Mouse (Mus musculus): ENCODE measurements at regions not wholly inside any gene's neighbourhood (a gene's known extent, or its start where the extent isn't known, plus 50 kb on each side); places are given as distances from the start of the nearest gene placed in this dataset.

- no peak for DNase-seq
Observed at GRCm38 (mm10) chr12:32273474-32273873, 65.0 kb upstream of the Pik3cg start.

DNA sequence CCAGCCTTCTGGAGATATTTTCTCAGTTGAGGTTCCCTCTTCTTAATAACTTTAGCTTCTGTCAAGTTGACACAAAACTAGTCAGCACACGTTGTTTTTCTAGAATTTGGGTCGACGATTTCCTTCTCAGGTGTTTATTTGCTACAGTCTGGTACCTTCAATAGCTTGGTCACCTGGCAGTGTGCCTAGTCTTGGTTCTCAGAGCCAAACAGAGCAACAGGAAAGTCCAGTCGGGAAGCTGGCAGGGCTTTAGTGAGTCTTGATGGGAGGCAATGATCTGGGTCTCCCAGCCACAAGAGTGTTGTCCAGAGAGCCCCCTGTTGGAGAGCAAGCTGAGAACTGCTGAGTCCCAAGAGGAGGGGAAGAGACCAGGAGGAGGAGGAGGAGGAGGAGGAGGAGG is 71.4 kb upstream of the Pik3cg start:
- DNase-seq, result no peak

DNA sequence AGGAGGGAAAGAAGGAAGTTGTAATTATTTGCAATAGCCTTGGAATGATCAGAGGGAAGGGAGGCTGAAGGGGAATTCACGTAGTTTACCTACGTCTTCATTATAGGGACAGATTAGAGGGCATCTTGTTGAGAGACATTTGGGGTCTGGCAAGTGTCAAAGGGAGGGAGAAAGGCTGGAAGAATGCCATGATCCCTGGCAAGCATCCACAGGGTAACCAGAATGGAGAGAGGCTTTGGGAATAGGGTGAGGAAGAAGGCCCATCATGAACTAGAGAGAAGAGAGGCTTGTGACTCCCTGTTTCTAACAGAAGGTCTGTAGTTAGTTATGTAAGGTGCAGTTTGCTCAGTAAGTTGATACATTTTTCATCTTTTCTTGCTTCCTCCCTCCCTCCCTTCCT is 71.8 kb upstream of the Pik3cg start:
- DNase-seq, result no peak

- no peak for DNase-seq
Observed at GRCm38 (mm10) chr12:32282371-32283163, 74.1 kb upstream of the Pik3cg start.

DNA sequence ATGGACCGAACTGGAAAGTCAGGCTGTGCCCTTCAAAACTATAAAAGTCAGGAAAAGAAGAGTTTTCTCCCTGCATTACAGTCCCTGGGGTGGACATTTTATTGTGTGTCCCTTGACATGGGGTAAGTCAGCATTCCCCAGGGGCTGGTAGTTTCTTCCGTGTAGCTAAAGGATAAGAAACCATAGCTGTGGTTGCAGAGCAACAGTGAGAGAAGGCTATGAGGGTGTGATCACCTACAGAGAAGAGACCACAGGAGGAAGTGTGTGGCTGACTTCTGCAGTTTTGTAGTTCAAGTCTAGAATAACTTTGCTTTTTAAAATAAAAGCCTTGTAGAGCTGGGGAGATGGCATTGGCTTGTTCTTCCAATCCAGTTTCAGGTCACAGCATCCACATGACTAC is 76.6 kb upstream of the Pik3cg start:
- DNase-seq, result no peak

DNA sequence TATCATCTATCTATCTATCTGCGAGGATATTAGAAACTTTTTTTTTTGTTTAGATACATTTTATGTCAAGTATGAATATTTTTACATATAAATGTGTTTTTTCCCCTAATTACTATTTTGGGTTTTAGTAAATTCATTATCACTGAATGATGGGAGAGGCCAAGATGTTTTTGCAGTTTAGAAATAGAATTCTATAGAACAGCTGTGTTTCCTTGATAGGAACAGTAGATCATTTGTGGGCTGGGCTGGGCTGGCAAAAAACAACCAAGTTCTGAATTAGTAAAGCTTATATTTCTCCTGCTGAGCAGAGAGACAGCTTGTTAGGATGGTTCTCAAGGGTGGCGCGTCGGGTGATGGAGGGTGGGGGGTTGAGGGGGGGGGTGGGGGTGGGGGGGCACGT is 78.2 kb upstream of the Pik3cg start:
- no peak for DNase-seq

DNA sequence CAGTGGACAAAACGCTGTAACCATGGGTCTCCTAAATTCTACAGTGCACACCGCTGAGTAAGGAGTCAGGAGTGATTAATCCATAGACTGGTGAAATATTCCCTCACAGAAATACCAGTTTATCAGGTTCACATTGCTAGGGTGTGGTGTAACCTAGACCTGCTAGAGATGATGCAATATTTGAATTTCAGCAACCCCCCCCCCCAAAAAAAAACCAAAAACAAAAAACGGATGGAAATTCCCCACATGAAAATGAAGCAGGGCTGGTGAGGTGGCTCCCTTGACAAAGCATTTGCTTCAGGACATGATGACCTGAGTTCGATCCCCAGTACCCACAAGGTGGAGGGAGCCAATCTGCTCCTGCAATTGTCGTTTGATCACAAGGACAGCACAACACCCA is 82.7 kb upstream of the Pik3cg start:
- no peak for DNase-seq

DNA sequence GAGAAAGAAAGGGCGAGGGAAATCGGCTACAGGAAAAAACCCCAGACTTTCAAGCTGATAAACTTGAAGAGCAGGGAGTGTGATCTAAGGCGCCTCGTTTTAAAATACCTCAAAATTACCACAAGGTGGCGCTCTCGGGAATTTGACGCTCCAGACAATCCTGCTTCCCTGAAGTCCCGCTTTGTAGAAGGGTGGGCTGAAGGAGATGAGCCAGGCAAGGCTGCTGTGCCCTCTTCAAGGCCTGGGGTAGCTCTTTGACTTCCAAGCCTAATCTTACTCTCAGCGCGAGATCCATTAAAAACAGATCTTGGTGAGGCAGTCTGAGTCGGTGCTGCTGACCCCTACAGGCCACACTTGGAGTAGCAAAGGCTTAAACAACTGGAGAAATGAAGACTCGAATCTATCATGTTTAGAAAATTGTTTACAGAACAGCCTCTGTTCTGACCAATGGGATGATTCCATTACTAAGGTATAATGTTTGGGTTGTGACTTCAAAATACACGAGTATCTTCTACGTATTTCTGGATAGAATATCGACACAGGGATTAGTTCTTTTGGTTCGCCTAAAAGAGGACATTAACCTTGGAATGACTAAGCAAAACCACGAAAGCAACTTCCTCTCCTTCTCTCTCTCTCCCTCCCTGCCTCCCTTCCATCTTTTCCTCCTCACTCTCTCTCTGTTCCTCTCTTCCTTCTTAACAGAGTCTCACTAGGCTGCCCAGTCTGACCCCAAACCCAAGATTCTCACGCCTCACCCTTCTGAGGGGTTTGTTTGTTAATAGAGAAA is 83.7 kb upstream of the Pik3cg start:
- DNase-seq, result peak; percentile 60

DNA sequence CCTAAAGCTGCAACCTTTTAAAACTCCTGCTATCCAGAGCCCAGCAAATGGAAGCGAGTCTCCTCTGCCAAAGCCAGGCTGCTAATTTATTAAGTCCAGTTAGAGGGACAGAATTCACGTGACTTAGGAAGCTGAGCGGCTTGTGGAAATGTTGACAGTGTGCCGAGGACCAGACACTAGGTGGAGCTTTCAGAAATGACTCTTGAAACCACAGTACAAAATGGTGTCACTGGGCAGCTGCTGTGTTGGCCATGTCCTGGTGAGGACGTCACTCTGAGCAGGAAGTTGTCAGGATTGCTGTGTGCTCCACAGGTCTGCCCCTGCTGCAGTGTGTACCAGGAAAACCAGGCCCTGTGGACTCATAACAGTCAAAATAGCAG is 84.3 kb upstream of the Pik3cg start:
- peak; percentile 35 for DNase-seq

DNA sequence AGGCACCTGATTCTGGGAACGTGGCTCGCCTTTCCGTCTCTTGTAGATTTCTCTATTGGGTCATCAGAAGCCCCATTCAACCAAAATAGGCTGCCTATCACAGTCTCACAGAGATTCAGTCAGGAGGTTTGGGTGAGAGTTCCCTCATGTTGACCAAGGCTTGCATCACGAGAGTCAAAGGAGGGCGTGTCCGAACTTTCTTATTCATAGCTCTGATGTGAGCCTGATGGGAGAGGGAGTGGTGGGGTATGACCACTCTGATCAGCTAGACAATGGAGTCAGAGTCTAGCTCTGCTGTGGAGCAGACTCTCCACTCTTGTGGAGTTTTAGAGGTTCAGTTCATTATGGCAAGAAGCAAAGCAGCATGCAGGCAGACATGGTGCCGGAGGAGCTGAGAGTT is 81.1 kb upstream of the Ccdc71l start:
- DNase-seq, result no peak

GRCm38 (mm10) chr12:32299714-32300113 is 78.8 kb upstream of the Ccdc71l start:
- DNase-seq, result no peak

GRCm38 (mm10) chr12:32305736-32306135 is 72.8 kb upstream of the Ccdc71l start:
- DNase-seq, result no peak

- DNase-seq, result no peak
Observed at GRCm38 (mm10) chr12:32306326-32306725, 72.2 kb upstream of the Ccdc71l start.

- DNase-seq, result no peak
Observed at GRCm38 (mm10) chr12:32307280-32308006, 71.1 kb upstream of the Ccdc71l start.

GRCm38 (mm10) chr12:32315099-32315783 is 63.3 kb upstream of the Ccdc71l start:
- DNase-seq, result no peak

All from lung, postnatal 10 days (tissue).